Mouse (Mus musculus) limb, embryonic 14.5 days (tissue): ENCODE measurements at regions not wholly inside any gene's neighbourhood (a gene's known extent, or its start where the extent isn't known, plus 50 kb on each side); places are given as distances from the start of the nearest gene placed in this dataset.
A peak's percentile ranks its signal among the peaks of the same experiment; 100 is the strongest.

ENCODE experiments used
- ATAC-seq: fragments of 200-750 bp; cut with Nextera tagmentation; 2 replicates; pipeline ENCODE4 v1.8.0; 2017; ENCODE audit warnings: low read depth, moderate number of reproducible peaks, moderate TSS enrichment; ENCODE audit not compliant: low FRiP score
- DNase-seq: peaks from one replicate; pipeline ENCODE4 v3.0.0-alpha.2; 2015; ENCODE audit warnings: low spot score
- H3K27ac ChIP-seq: fragments of 300-500 bp; sonication (generic); replicated peaks from 2 replicates; pipeline ENCODE4 v1.5.1; 2014; ENCODE audit warnings: low read depth, mild to moderate bottlenecking, low read length, moderate library complexity, mixed read lengths
- H3K27me3 ChIP-seq: fragments of 300-500 bp; sonication (generic); 2 replicates; pipeline ENCODE4 v1.6.1; 2014; ENCODE audit warnings: low read length, mixed read lengths; ENCODE audit not compliant: control insufficient read depth, insufficient read depth
- H3K36me3 ChIP-seq: fragments of 300-500 bp; sonication (generic); 2 replicates; pipeline ENCODE4 v1.6.1; 2014; ENCODE audit warnings: mild to moderate bottlenecking, low read length, moderate library complexity, mixed read lengths; ENCODE audit not compliant: control insufficient read depth, insufficient read depth
- H3K4me1 ChIP-seq: fragments of 300-500 bp; sonication (generic); 2 replicates; pipeline ENCODE4 v1.6.1; 2014; ENCODE audit warnings: antibody characterized with exemption, low read length, mixed read lengths; ENCODE audit not compliant: control insufficient read depth, insufficient read depth
- H3K4me2 ChIP-seq: fragments of 300-500 bp; sonication (generic); replicated peaks from 2 replicates; pipeline ENCODE4 v1.6.1; 2014; ENCODE audit warnings: low read depth, mild to moderate bottlenecking, low read length, moderate library complexity; ENCODE audit not compliant: severe bottlenecking
- H3K4me3 ChIP-seq: fragments of 300-500 bp; sonication (generic); replicated peaks from 2 replicates; pipeline ENCODE4 v1.5.1; 2014; ENCODE audit warnings: low read length
- H3K9ac ChIP-seq: fragments of 300-500 bp; sonication (generic); 2 replicates; pipeline ENCODE4 v1.6.1; 2014; ENCODE audit warnings: mild to moderate bottlenecking, low read depth, low read length, moderate library complexity; ENCODE audit not compliant: severe bottlenecking
- H3K9me3 ChIP-seq: fragments of 300-500 bp; sonication (generic); 2 replicates; pipeline ENCODE4 v1.6.1; 2016; ENCODE audit warnings: low read length; ENCODE audit not compliant: control insufficient read depth
- POLR2A ChIP-seq: fragments of 200-500 bp; IDR thresholded peaks from 2 replicates; pipeline ENCODE4 v1.8.0; 2012; ENCODE audit warnings: inconsistent platforms, mild to moderate bottlenecking, moderate library complexity, borderline replicate concordance; ENCODE audit not compliant: insufficient read depth, insufficient read length; ENCODE audit errors: extremely low read depth
- WGBS: fragments of 180-500 bp; shearing (Covaris S2); extraction: QIAGEN DNeasy Blood & Tissue Kit; methylation state at CpG from one replicate; pipeline ENCODE4 v1.1.7; 2014; 5-methylcytosine and 5-hydroxymethylcytosine counted together

GRCm38 (mm10) chr9:30212471-30213075 lies 214.3 kb upstream of the Snx19 start:
- no peak for TF ChIP-seq POLR2A
- DNase-seq (no peak), ATAC-seq (no peak)
- no peak overlapping the region for H3K9ac ChIP-seq
- no peaks in the 10 kb centered on the region for H3K9me3 ChIP-seq
- WGBS = 77% methylated on average over 3 of the region's 3 CpGs
- no peaks in the 10 kb centered on the region for H3K36me3 ChIP-seq
- H3K4me1 ChIP-seq = 0 out of 2 replicates have a peak, but pooled peaks cover 3% of the 10 kb centered on the region
- no peaks in the 10 kb centered on the region for H3K27me3 ChIP-seq
- H3K4me3 ChIP-seq = no peak overlapping the region
- no peak overlapping the region for H3K27ac ChIP-seq
- H3K4me2 ChIP-seq = no peak overlapping the region

DNA sequence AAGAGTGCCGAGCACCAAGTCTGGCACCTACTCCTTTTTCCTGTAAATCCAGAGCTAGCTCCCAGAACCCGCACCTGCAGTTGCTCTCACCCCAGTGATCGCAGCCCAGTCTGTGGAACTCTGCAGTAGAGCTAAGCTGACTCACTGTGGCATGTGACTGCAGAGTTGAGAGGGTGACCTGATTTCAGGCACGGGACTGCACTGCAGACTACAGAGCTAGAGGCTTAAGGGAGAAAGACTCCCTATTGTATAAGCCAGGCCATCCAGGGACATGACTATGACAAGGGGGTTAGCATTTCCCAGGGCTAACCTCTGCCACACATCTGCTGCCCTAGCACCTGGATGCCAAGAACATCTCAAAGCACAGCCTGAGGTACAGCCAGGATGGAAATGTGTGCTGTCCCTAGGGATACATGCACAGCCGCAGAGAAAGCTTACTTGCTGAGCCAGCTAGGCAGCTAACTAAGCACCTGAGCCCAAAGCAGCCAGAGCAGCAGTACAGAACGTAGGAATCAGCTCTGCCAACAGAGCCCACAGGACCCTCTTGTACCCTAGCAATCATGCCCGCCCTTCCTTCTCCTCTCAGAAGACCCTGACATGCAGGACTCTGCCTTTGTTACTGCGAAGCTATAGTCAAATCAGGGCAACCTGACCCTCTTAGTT lies 192.3 kb upstream of the Snx19 start:
- no peaks in the 10 kb centered on the region for H3K27me3 ChIP-seq
- no peak overlapping the region for H3K4me2 ChIP-seq
- no peaks in the 10 kb centered on the region for H3K9me3 ChIP-seq
- H3K4me3 ChIP-seq = no peak overlapping the region
- no peak overlapping the region for H3K27ac ChIP-seq
- no peaks in the 10 kb centered on the region for H3K4me1 ChIP-seq
- ATAC-seq = no peak
- H3K36me3 ChIP-seq = no peaks in the 10 kb centered on the region
- no peak for TF ChIP-seq POLR2A
- no peak for DNase-seq
- WGBS = 62% methylated on average over 8 of the region's 8 CpGs
- H3K9ac ChIP-seq = no peak overlapping the region

DNA sequence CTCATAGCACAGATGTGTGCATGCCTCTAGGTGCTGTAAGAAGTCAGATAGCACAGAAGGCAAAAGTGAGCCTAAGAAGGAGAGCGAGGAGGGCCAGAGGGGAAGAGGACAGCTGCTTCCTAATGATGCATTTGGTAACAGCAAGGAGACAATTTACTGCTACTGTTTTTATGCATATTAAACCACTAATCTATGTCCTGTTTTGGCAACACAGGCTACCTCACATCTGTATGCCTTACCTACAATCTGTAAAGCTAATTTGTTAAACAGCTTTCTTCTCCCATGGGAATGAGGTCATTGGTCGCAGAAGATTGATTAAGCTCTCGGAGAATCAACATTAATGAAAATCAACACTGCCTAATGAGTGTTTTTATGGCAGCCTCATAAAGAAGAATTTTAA lies 191.1 kb upstream of the Snx19 start:
- Histone ChIP-seq H3K4me2 (no peak overlapping the region), H3K27ac (no peak overlapping the region), H3K9me3 (no peaks in the 10 kb centered on the region), H3K9ac (no peak overlapping the region), H3K27me3 (no peaks in the 10 kb centered on the region), H3K4me1 (no peaks in the 10 kb centered on the region), H3K4me3 (no peak overlapping the region), H3K36me3 (no peaks in the 10 kb centered on the region)
- no peak for ATAC-seq
- no peak for DNase-seq
- 20% methylated on average over 3 of the region's 3 CpGs for WGBS
- TF ChIP-seq POLR2A = no peak

- H3K9ac ChIP-seq = no peak overlapping the region
- no peaks in the 10 kb centered on the region for H3K4me1 ChIP-seq
- no peaks in the 10 kb centered on the region for H3K36me3 ChIP-seq
- ATAC-seq (no peak), DNase-seq (no peak)
- H3K4me2 ChIP-seq = no peak overlapping the region
- H3K9me3 ChIP-seq = no peaks in the 10 kb centered on the region
- 77% methylated on average over 5 of the region's 5 CpGs for WGBS
- TF ChIP-seq POLR2A = no peak
- no peak overlapping the region for H3K4me3 ChIP-seq
- H3K27ac ChIP-seq = no peak overlapping the region
- no peaks in the 10 kb centered on the region for H3K27me3 ChIP-seq
Measured at GRCm38 (mm10) chr9:30242107-30242506, 184.8 kb upstream of the Snx19 start.

DNA sequence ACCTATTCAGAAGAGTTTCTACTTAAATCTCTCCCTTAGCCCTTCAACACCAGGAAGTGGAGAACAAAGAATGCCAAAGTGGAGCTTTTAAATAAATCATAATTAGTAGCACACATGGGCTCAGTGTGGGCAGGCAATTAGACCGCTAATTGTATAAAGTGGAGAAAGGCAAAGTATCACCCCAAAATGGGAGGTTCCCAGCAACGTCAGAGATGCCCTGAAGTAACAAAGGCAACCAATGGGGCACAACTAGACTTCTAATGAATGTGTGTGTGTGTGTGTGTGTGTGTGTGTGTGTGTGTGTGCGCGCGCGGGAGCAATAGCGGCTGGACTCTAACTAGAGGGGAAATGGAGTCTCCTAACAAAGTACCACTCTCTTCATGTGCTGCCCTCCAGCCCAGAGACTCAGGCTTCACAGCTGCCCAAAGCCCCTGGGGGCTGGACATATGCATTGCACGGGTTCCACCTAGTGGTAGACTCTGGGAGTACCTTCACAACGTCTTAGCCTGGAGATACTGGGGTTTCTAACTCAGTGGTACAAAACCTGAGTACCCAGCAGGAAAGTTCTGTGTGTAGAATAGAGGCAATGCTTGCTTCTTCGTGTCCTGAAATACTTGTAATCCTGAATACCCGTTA lies 162.3 kb upstream of the Snx19 start:
- ATAC-seq (peak; percentile 80), DNase-seq (peak; percentile 94)
- Histone ChIP-seq H3K4me2 (peak overlapping the region; percentile 26; the same call in 1 of the 2 replicates), H3K4me1 (no peaks in the 10 kb centered on the region), H3K27me3 (no peaks in the 10 kb centered on the region), H3K9me3 (no peaks in the 10 kb centered on the region), H3K9ac (no peak overlapping the region), H3K36me3 (no peaks in the 10 kb centered on the region), H3K4me3 (no peak overlapping the region), H3K27ac (no peak overlapping the region)
- TF ChIP-seq POLR2A = no peak
- WGBS = 11% methylated on average over 11 of the region's 11 CpGs
